Mouse (Mus musculus) lung, postnatal 0 days (tissue): ENCODE results near the gene Surf4.

Source experiments
- CTCF ChIP-seq: IDR thresholded peaks from 2 replicates; pipeline ENCODE4 v1.5.1; 2016; ENCODE audit warnings: antibody characterized with exemption, mild to moderate bottlenecking
- EP300 ChIP-seq: IDR thresholded peaks from 2 replicates; pipeline ENCODE4 v1.6.1; 2016; ENCODE audit warnings: antibody characterized with exemption, mild to moderate bottlenecking, control low read depth

- TF ChIP-seq EP300, result no peak
- TF ChIP-seq CTCF, result no peak
These were observed 9.5 kb upstream of the Surf4 start for GRCm38 (mm10) chr2:26943253-26943652.
